Mouse (Mus musculus) frontal cortex, postnatal 14 days (tissue): ENCODE results near the gene Myo1e.

Experiments used
- DNase-seq, 2 experiments: peaks; one replicate each; pipeline ENCODE4 v3.0.0; 2022; ENCODE audit warnings: low spot score in 2 of 2

The Myo1e gene

GRCm38 (mm10) chr9:70220461-70221170 lies 13.5 kb downstream of the Myo1e start:
- DNase-seq = no peak

- no peak for DNase-seq
Observed at GRCm38 (mm10) chr9:70223142-70223541, 16.0 kb downstream of the Myo1e start.

GRCm38 (mm10) chr9:70224046-70224445 lies 16.9 kb downstream of the Myo1e start:
- DNase-seq = no peak

GRCm38 (mm10) chr9:70226359-70226758 lies 19.2 kb downstream of the Myo1e start:
- no peak for DNase-seq

GRCm38 (mm10) chr9:70229823-70230222 lies 22.7 kb downstream of the Myo1e start:
- no peak for DNase-seq

- DNase-seq = no peak
Observed at GRCm38 (mm10) chr9:70232044-70233010, 25.2 kb downstream of the Myo1e start.

- no peak for DNase-seq
Observed at GRCm38 (mm10) chr9:70237136-70237535, 30.0 kb downstream of the Myo1e start.

GRCm38 (mm10) chr9:70237561-70237960 lies 30.4 kb downstream of the Myo1e start:
- no peak for DNase-seq

- no peak for DNase-seq
Observed at GRCm38 (mm10) chr9:70238391-70238790, 31.2 kb downstream of the Myo1e start.

- no peak for DNase-seq
Observed at GRCm38 (mm10) chr9:70239229-70239628, 32.1 kb downstream of the Myo1e start.

GRCm38 (mm10) chr9:70240703-70241410 lies 33.7 kb downstream of the Myo1e start:
- no peak for DNase-seq

GRCm38 (mm10) chr9:70241411-70241961 lies 34.3 kb downstream of the Myo1e start:
- no peak for DNase-seq

- DNase-seq = no peak
Observed at GRCm38 (mm10) chr9:70242112-70242862, 35.1 kb downstream of the Myo1e start.

GRCm38 (mm10) chr9:70243241-70243640 lies 36.1 kb downstream of the Myo1e start:
- DNase-seq = no peak

GRCm38 (mm10) chr9:70243708-70244107 lies 36.6 kb downstream of the Myo1e start:
- no peak for DNase-seq

- DNase-seq = no peak
Observed at GRCm38 (mm10) chr9:70244115-70244514, 37.0 kb downstream of the Myo1e start.

GRCm38 (mm10) chr9:70245040-70245439 lies 37.9 kb downstream of the Myo1e start:
- DNase-seq = no peak

- no peak for DNase-seq
Observed at GRCm38 (mm10) chr9:70246427-70246826, 39.3 kb downstream of the Myo1e start.

- no peak for DNase-seq
Observed at GRCm38 (mm10) chr9:70248046-70248445, 40.9 kb downstream of the Myo1e start.

- DNase-seq = no peak
Observed at GRCm38 (mm10) chr9:70248826-70249225, 41.7 kb downstream of the Myo1e start.
